Mouse (Mus musculus) heart, postnatal 0 days (tissue): Measurements from ENCODE around the gene Golga3.

Experiments used
- CTCF ChIP-seq: IDR thresholded peaks from 2 replicates; pipeline ENCODE4 v1.5.1; 2016; ENCODE audit warnings: antibody characterized with exemption, control low read depth, low read depth
- EP300 ChIP-seq: IDR thresholded peaks from 2 replicates; pipeline ENCODE4 v1.6.1; 2016; ENCODE audit warnings: antibody characterized with exemption, low read depth

GRCm38 (mm10) chr5:110136087-110136464 is 40.4 kb upstream of the Golga3 start:
- no peak for TF ChIP-seq CTCF
- TF ChIP-seq EP300, result no peak
